Mouse (Mus musculus): ENCODE measurements around the gene Olfr5.
"Not testable (repeated sequence)": the region's sequence is repeated elsewhere in the genome, so short reads cannot be mapped to it uniquely, and the experiment has no call there.

Gene Olfr5

GRCm38 (mm10) chr7:6486841-6487240, at the start of gene Olfr5:
Gene Olfr5 (minus strand): TSS chr7:6486941.
- no peak for DNase-seq

- DNase-seq: no peak
Measured at GRCm38 (mm10) chr7:6526141-6526540, 39.4 kb upstream of the Olfr5 start.

GRCm38 (mm10) chr7:6525001-6525400, 38.3 kb upstream of the Olfr5 start:
- no peak for DNase-seq

GRCm38 (mm10) chr7:6522850-6523249, 36.1 kb upstream of the Olfr5 start, which contains the start of gene Olfr1349:
Gene Olfr1349 (minus strand): TSS chr7:6522950.
- DNase-seq: no peak

- no peak for DNase-seq
Measured at GRCm38 (mm10) chr7:6521666-6522065, 34.9 kb upstream of the Olfr5 start.

- no peak for DNase-seq
Measured at GRCm38 (mm10) chr7:6508648-6509047, 21.9 kb upstream of the Olfr5 start, which contains the start of gene Olfr1348. Gene Olfr1348 (minus strand): TSS chr7:6508748.

GRCm38 (mm10) chr7:6499655-6500054, 12.9 kb upstream of the Olfr5 start, which contains the start of gene Olfr1347:
Gene Olfr1347 (minus strand): TSS chr7:6499755.
- DNase-seq: no peak

GRCm38 (mm10) chr7:6477633-6478032, 9.1 kb downstream of the Olfr5 start:
- not testable (repeated sequence) for DNase-seq

- DNase-seq: no peak
Measured at GRCm38 (mm10) chr7:6466951-6467350, 19.8 kb downstream of the Olfr5 start, which contains the start of gene Olfr1346. Gene Olfr1346 (plus strand): TSS chr7:6467101.

- no peak for DNase-seq
Measured at GRCm38 (mm10) chr7:6456399-6456798, 30.3 kb downstream of the Olfr5 start.

GRCm38 (mm10) chr7:6455868-6456267, 30.9 kb downstream of the Olfr5 start, which contains the start of gene Olfr1336:
Gene Olfr1336 (plus strand): TSS chr7:6456168.
- no peak for DNase-seq

- DNase-seq: no peak
Measured at GRCm38 (mm10) chr7:6447771-6448170, 39.0 kb downstream of the Olfr5 start.

- DNase-seq: no peak
Measured at GRCm38 (mm10) chr7:6441173-6441572, 45.6 kb downstream of the Olfr5 start.

GRCm38 (mm10) chr7:6438388-6438787, 48.4 kb downstream of the Olfr5 start, which contains the start of gene Olfr1344:
Gene Olfr1344 (plus strand): TSS chr7:6438688.
- DNase-seq: no peak

GRCm38 (mm10) chr7:6430342-6430741, 56.4 kb downstream of the Olfr5 start:
- peak in 1 of 2 experiments; percentile 16 for DNase-seq

GRCm38 (mm10) chr7:6429381-6429780, 57.4 kb downstream of the Olfr5 start:
- DNase-seq: no peak

Measured in cerebellum, adult 18-20 months (tissue).